Mouse (Mus musculus) bone marrow macrophage, adult 2 months (primary cell): ENCODE measurements at regions not wholly inside any gene's neighbourhood (a gene's known extent, or its start where the extent isn't known, plus 50 kb on each side); places are given as distances from the start of the nearest gene placed in this dataset.

ENCODE experiments used
- H3K27ac ChIP-seq: 2 replicates; pipeline ENCODE4 v1.5.1; 2012; ENCODE audit warnings: low read depth, low read length; ENCODE audit not compliant: insufficient read depth
- H3K4me1 ChIP-seq: 2 replicates; pipeline ENCODE4 v1.6.1; 2012; ENCODE audit warnings: low read length; ENCODE audit not compliant: control insufficient read depth, insufficient read depth
- H3K4me3 ChIP-seq: 2 replicates; pipeline ENCODE4 v1.5.1; 2012; ENCODE audit warnings: mild to moderate bottlenecking, low read length, moderate library complexity; ENCODE audit not compliant: insufficient read depth
- CTCF ChIP-seq: IDR thresholded peaks from 2 replicates; pipeline ENCODE4 v1.5.1; 2012; ENCODE audit warnings: low read depth, mild to moderate bottlenecking, low read length, moderate library complexity
- POLR2A ChIP-seq: IDR thresholded peaks from 2 replicates; pipeline ENCODE4 v1.6.1; 2012; ENCODE audit warnings: mild to moderate bottlenecking, low read depth, low read length, borderline replicate concordance

- H3K27ac ChIP-seq, result no peak overlapping the region
- no peaks in the 10 kb centered on the region for H3K4me1 ChIP-seq
- TF ChIP-seq POLR2A (no peak), CTCF (no peak)
- H3K4me3 ChIP-seq, result no peak overlapping the region
Observed at GRCm38 (mm10) chr14:102038145-102038544, 308.4 kb downstream of the Lmo7 start.

GRCm38 (mm10) chr14:102037487-102037886, 307.7 kb downstream of the Lmo7 start:
- TF ChIP-seq POLR2A, result no peak
- no peak for TF ChIP-seq CTCF

DNA sequence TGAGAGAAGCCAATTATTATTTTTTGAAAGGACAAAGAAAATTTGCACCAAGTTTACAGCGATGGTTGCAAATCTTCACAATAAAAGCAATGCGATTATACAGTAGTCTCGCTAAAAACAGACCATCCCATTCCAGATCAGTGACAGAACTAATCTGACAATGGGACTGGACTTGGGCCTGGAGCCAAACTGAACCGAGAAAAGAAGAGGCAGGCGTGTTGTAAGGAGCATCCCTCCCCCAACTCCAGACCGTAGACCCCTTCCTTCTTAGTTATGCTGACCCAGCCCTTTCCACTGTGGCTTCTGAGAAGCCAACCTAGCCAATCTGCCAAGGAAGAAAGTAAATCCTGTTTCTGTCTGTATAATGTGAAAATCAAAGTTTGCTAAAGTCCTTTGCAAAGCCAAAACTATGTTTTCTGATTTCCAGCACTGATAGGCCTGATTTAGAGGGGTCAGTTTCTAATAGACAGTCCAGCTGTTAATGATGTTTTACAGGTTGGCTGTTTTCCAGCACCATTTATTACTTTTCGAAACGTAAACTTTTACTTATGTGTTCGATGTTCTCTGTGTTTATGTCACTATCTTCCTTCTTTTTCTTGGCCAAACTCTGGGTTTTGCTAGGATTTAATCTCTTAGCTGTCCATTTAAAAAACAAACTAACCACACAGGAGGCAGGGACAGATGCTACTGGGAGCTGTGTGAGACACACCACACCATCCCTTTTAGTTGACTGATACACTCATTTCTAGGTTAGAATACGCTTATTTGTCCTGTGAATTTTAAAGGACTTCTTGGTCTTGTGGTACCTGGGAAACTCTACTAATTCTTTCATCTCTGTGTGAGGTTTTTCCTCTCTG, 301.5 kb downstream of the Lmo7 start:
- H3K4me3 ChIP-seq, result no peak overlapping the region
- H3K4me1 ChIP-seq, result no peaks in the 10 kb centered on the region
- H3K27ac ChIP-seq, result no peak overlapping the region
- no peak for TF ChIP-seq CTCF
- no peak for TF ChIP-seq POLR2A

More at GRCm38 (mm10) chr14:102037487-102037886, 307.7 kb downstream of the Lmo7 start:
- H3K4me3 ChIP-seq, result no peak overlapping the region
- no peak overlapping the region for H3K27ac ChIP-seq
- no peaks in the 10 kb centered on the region for H3K4me1 ChIP-seq

DNA sequence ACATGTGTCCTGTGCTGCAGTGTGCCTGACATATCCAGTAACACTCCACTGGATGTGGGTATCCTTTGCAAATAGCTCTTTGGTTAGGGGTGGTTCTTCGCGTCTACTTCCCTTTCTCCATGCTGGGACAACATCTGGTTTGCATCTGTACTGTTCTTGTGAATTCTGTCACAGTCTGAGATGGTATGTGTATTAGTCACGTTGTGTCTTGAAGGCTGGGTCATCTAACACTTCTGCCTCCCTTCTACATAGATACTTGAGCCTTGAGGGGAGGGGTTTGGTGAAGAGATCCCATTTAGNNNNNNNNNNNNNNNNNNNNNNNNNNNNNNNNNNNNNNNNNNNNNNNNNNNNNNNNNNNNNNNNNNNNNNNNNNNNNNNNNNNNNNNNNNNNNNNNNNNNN, 294.9 kb downstream of the Lmo7 start:
- no peak overlapping the region for H3K27ac ChIP-seq
- no peak for TF ChIP-seq CTCF
- TF ChIP-seq POLR2A, result no peak
- no peak overlapping the region for H3K4me3 ChIP-seq
- no peaks in the 10 kb centered on the region for H3K4me1 ChIP-seq

DNA sequence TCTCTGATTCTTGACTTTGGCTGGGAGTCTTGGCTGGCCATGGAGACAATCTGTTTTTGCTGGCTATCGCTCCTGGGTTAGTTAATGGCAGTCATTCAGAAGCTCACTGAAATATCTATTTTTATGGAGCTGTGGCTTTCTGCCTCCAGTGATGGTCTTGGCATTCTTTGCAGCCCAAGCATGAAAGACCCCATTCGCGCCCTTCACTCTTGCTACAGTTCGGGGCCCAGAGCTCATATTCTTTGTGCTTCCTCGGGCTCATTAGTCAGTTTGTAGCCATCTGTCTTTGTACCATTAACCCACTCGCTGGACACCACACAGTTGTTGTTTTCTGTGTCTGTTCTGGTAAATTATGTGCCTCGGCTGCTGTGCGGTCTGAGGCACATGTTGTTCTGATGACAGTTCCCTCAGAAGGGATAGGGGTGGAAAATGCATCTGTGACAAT, 290.4 kb downstream of the Lmo7 start:
- H3K4me1 ChIP-seq, result no peaks in the 10 kb centered on the region
- no peak overlapping the region for H3K27ac ChIP-seq
- no peak overlapping the region for H3K4me3 ChIP-seq
- TF ChIP-seq CTCF (no peak), POLR2A (no peak)

DNA sequence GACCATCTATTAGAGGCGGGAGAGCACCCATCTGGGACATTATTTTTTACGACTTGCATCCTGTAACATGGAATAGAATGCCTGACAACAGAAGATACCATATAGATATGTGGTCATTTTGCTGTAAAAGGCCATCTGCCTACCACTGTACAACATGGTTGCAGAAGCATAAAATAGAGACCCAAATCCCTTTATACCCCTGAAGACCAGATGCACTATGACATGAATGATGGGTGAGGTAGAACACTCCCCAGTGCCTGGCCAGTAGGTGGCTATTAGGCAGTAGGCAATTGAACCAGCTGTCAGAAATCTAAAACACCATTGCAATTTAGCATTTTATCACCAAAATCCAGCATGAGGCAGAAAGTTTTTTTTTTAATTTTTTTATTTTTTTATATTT, 289.6 kb downstream of the Lmo7 start:
- Histone ChIP-seq H3K4me1 (no peaks in the 10 kb centered on the region), H3K4me3 (no peak overlapping the region), H3K27ac (no peak overlapping the region)
- TF ChIP-seq POLR2A (no peak), CTCF (no peak)

- TF ChIP-seq POLR2A (no peak), CTCF (no peak)
- no peak overlapping the region for H3K27ac ChIP-seq
- no peaks in the 10 kb centered on the region for H3K4me1 ChIP-seq
- no peak overlapping the region for H3K4me3 ChIP-seq
Observed at GRCm38 (mm10) chr14:102016572-102016971, 286.8 kb downstream of the Lmo7 start.

- Histone ChIP-seq H3K27ac (no peak overlapping the region), H3K4me1 (no peaks in the 10 kb centered on the region), H3K4me3 (no peak overlapping the region)
- TF ChIP-seq CTCF, result no peak
- TF ChIP-seq POLR2A, result no peak
Observed at GRCm38 (mm10) chr14:102014976-102015603, 285.3 kb downstream of the Lmo7 start.

- Histone ChIP-seq H3K4me1 (no peaks in the 10 kb centered on the region), H3K27ac (no peak overlapping the region)
- no peak for TF ChIP-seq POLR2A
- no peak for TF ChIP-seq CTCF
Observed at GRCm38 (mm10) chr14:102013238-102013637, 283.5 kb downstream of the Lmo7 start.

DNA sequence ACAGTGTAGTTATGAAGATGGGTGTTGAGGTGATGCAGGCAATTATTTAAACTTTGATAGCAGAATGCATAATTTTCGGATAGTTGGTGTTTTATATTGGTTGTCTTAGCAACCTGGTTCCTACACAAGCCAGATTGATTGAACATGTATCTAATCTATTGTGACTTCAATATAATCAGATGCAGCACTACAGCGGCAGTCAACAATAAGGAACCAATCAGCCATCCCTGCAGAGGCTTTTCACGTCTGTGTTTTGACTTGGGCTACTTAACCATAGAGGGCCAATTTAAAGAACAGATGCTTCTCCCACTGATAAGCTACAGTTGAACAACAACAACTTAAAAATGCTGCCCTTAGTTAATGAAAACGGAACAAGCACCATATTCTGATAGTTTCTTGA, 267.8 kb downstream of the Lmo7 start:
- TF ChIP-seq POLR2A (no peak), CTCF (no peak)
- Histone ChIP-seq H3K4me3 (no peak overlapping the region), H3K4me1 (no peaks in the 10 kb centered on the region), H3K27ac (no peak overlapping the region)

More at GRCm38 (mm10) chr14:102013238-102013637, 283.5 kb downstream of the Lmo7 start:
- H3K4me3 ChIP-seq, result no peak overlapping the region

GRCm38 (mm10) chr14:101984401-101984800, 254.6 kb downstream of the Lmo7 start:
- no peak overlapping the region for H3K27ac ChIP-seq
- TF ChIP-seq POLR2A, result no peak
- no peak for TF ChIP-seq CTCF
- H3K4me1 ChIP-seq, result no peaks in the 10 kb centered on the region
- no peak overlapping the region for H3K4me3 ChIP-seq
